Mouse (Mus musculus): Measurements from ENCODE around the gene Socs4. TPM values are rescaled to one million over a fixed set of nuclear protein-coding genes. Genes with fewer than 3 reads are reported as not detected.

The Socs4 gene
- polyA plus RNA-seq, 1 experiment = 1.6 TPM

- Histone ChIP-seq H3K4me3 (ENCODE audit: control insufficient read depth, low read depth, low read length) (no peak overlapping the region), H3K36me3 (ENCODE audit: control insufficient read depth, insufficient read depth, low read length) (no peaks in the 10 kb centered on the region; the same call in 1 of the 2 replicates), H3K27me3 (ENCODE audit: control insufficient read depth, insufficient read depth, low read length) (no peaks in the 10 kb centered on the region), H3K4me1 (ENCODE audit: control insufficient read depth, insufficient read depth, low read length) (no peaks in the 10 kb centered on the region; the same call in 1 of the 2 replicates), H3K27ac (ENCODE audit: control insufficient read depth, insufficient read depth, low read depth, low read length) (no peak overlapping the region)
- TF ChIP-seq CTCF (IDR thresholded peaks at IDR 0.05; ENCODE audit: control insufficient read depth, insufficient read depth, insufficient replicate concordance, low read depth, low read length) = no peak
- no peak for TF ChIP-seq POLR2A (IDR thresholded peaks at IDR 0.05; ENCODE audit: control insufficient read depth, low read depth, low read length)
Observed at GRCm38 (mm10) chr14:47302885-47303680, 26.4 kb downstream of the Socs4 start.

- TF ChIP-seq CTCF (IDR thresholded peaks at IDR 0.05; ENCODE audit: control insufficient read depth, insufficient read depth, insufficient replicate concordance, low read depth, low read length) = no peak
- no peak for TF ChIP-seq POLR2A (IDR thresholded peaks at IDR 0.05; ENCODE audit: control insufficient read depth, low read depth, low read length)
- Histone ChIP-seq H3K36me3 (ENCODE audit: control insufficient read depth, insufficient read depth, low read length) (no peaks in the 10 kb centered on the region; the same call in 1 of the 2 replicates), H3K4me3 (ENCODE audit: control insufficient read depth, low read depth, low read length) (no peak overlapping the region), H3K4me1 (ENCODE audit: control insufficient read depth, insufficient read depth, low read length) (no peaks in the 10 kb centered on the region; the same call in 1 of the 2 replicates), H3K27ac (ENCODE audit: control insufficient read depth, insufficient read depth, low read depth, low read length) (no peak overlapping the region), H3K27me3 (ENCODE audit: control insufficient read depth, insufficient read depth, low read length) (no peaks in the 10 kb centered on the region)
Observed at GRCm38 (mm10) chr14:47304814-47305405, 28.2 kb downstream of the Socs4 start.

GRCm38 (mm10) chr14:47305933-47306332 lies 29.2 kb downstream of the Socs4 start:
- H3K27me3 ChIP-seq (ENCODE audit: control insufficient read depth, insufficient read depth, low read length) = no peaks in the 10 kb centered on the region
- TF ChIP-seq POLR2A (IDR thresholded peaks at IDR 0.05; ENCODE audit: control insufficient read depth, low read depth, low read length) = no peak
- no peak for TF ChIP-seq CTCF (IDR thresholded peaks at IDR 0.05; ENCODE audit: control insufficient read depth, insufficient read depth, insufficient replicate concordance, low read depth, low read length)
- H3K4me3 ChIP-seq (ENCODE audit: control insufficient read depth, low read depth, low read length) = no peak overlapping the region
- no peaks in the 10 kb centered on the region; the same call in 1 of the 2 replicates for H3K36me3 ChIP-seq (ENCODE audit: control insufficient read depth, insufficient read depth, low read length)
- H3K27ac ChIP-seq (ENCODE audit: control insufficient read depth, insufficient read depth, low read depth, low read length) = no peak overlapping the region
- H3K4me1 ChIP-seq (ENCODE audit: control insufficient read depth, insufficient read depth, low read length) = no peaks in the 10 kb centered on the region; the same call in 1 of the 2 replicates

GRCm38 (mm10) chr14:47307669-47308068 lies 30.9 kb downstream of the Socs4 start:
- no peaks in the 10 kb centered on the region for H3K4me1 ChIP-seq (ENCODE audit: control insufficient read depth, insufficient read depth, low read length)
- no peak overlapping the region for H3K27ac ChIP-seq (ENCODE audit: control insufficient read depth, insufficient read depth, low read depth, low read length)
- no peaks in the 10 kb centered on the region; the same call in 1 of the 2 replicates for H3K36me3 ChIP-seq (ENCODE audit: control insufficient read depth, insufficient read depth, low read length)
- H3K27me3 ChIP-seq (ENCODE audit: control insufficient read depth, insufficient read depth, low read length) = no peaks in the 10 kb centered on the region
- H3K4me3 ChIP-seq (ENCODE audit: control insufficient read depth, low read depth, low read length) = no peak overlapping the region
- TF ChIP-seq CTCF (IDR thresholded peaks at IDR 0.05; ENCODE audit: control insufficient read depth, insufficient read depth, insufficient replicate concordance, low read depth, low read length) = no peak
- TF ChIP-seq POLR2A (IDR thresholded peaks at IDR 0.05; ENCODE audit: control insufficient read depth, low read depth, low read length) = no peak

- no peaks in the 10 kb centered on the region; the same call in 1 of the 2 replicates for H3K36me3 ChIP-seq (ENCODE audit: control insufficient read depth, insufficient read depth, low read length)
- no peaks in the 10 kb centered on the region for H3K4me1 ChIP-seq (ENCODE audit: control insufficient read depth, insufficient read depth, low read length)
- H3K4me3 ChIP-seq (ENCODE audit: control insufficient read depth, low read depth, low read length) = no peak overlapping the region
- no peak overlapping the region for H3K27ac ChIP-seq (ENCODE audit: control insufficient read depth, insufficient read depth, low read depth, low read length)
- TF ChIP-seq CTCF (IDR thresholded peaks at IDR 0.05; ENCODE audit: control insufficient read depth, insufficient read depth, insufficient replicate concordance, low read depth, low read length) = no peak
- no peak for TF ChIP-seq POLR2A (IDR thresholded peaks at IDR 0.05; ENCODE audit: control insufficient read depth, low read depth, low read length)
- H3K27me3 ChIP-seq (ENCODE audit: control insufficient read depth, insufficient read depth, low read length) = no peaks in the 10 kb centered on the region
Observed at GRCm38 (mm10) chr14:47309061-47309460, 32.3 kb downstream of the Socs4 start.

GRCm38 (mm10) chr14:47310342-47311181 lies 33.8 kb downstream of the Socs4 start:
- H3K36me3 ChIP-seq (ENCODE audit: control insufficient read depth, insufficient read depth, low read length) = no peaks in the 10 kb centered on the region
- H3K27ac ChIP-seq (ENCODE audit: control insufficient read depth, insufficient read depth, low read depth, low read length) = no peak overlapping the region

More at GRCm38 (mm10) chr14:47310342-47311181, 33.8 kb downstream of the Socs4 start:
- no peaks in the 10 kb centered on the region for H3K27me3 ChIP-seq (ENCODE audit: control insufficient read depth, insufficient read depth, low read length)
- H3K4me3 ChIP-seq (ENCODE audit: control insufficient read depth, low read depth, low read length) = no peak overlapping the region
- no peaks in the 10 kb centered on the region for H3K4me1 ChIP-seq (ENCODE audit: control insufficient read depth, insufficient read depth, low read length)
- no peak for TF ChIP-seq POLR2A (IDR thresholded peaks at IDR 0.05; ENCODE audit: control insufficient read depth, low read depth, low read length)
- no peak for TF ChIP-seq CTCF (IDR thresholded peaks at IDR 0.05; ENCODE audit: control insufficient read depth, insufficient read depth, insufficient replicate concordance, low read depth, low read length)
